Mouse (Mus musculus) bone marrow macrophage, adult 2 months (primary cell): Measurements from ENCODE around the gene Akap7.

Experiments used
- CTCF ChIP-seq: IDR thresholded peaks from 2 replicates; pipeline ENCODE4 v1.5.1; 2012; ENCODE audit warnings: low read depth, mild to moderate bottlenecking, low read length, moderate library complexity
- POLR2A ChIP-seq: IDR thresholded peaks from 2 replicates; pipeline ENCODE4 v1.6.1; 2012; ENCODE audit warnings: mild to moderate bottlenecking, low read depth, low read length, borderline replicate concordance

GRCm38 (mm10) chr10:25333390-25334079 is 25.9 kb upstream of the Akap7 start:
- TF ChIP-seq POLR2A: no peak
- TF ChIP-seq CTCF: no peak
